Mouse (Mus musculus): ENCODE data around the gene Zfp36l1.

GRCm38 (mm10) chr12:80118588-80118987 is 5.8 kb upstream of the Zfp36l1 start:
- TF ChIP-seq CTCF (IDR thresholded peaks at IDR 0.05; ENCODE audit: control insufficient read depth, insufficient read depth, low read length) (no peak), POLR2A (IDR thresholded peaks at IDR 0.05; ENCODE audit: borderline replicate concordance, control insufficient read depth, low read depth, low read length) (no peak)

Measured in bone marrow, adult 2 months (tissue).